Mouse (Mus musculus) olfactory bulb, adult 2 months (tissue): ENCODE results near the gene Uap1.

ENCODE experiments used
- CTCF ChIP-seq: fragments of 200-500 bp; IDR thresholded peaks from 2 replicates; pipeline ENCODE4 v1.5.1; 2012; ENCODE audit warnings: low read depth, mild to moderate bottlenecking, low read length, moderate library complexity; ENCODE audit not compliant: insufficient read depth
- POLR2A ChIP-seq: fragments of 200-500 bp; IDR thresholded peaks from 2 replicates; pipeline ENCODE4 v1.6.1; 2012; ENCODE audit warnings: mild to moderate bottlenecking, low read depth, low read length, moderate library complexity; ENCODE audit not compliant: insufficient read depth

GRCm38 (mm10) chr1:170141626-170142025 lies 33.1 kb downstream of the Uap1 start:
- TF ChIP-seq POLR2A, result no peak
- TF ChIP-seq CTCF, result no peak
